Mouse (Mus musculus): ENCODE results near the gene Sbds. TPM values are rescaled to one million over a fixed set of nuclear protein-coding genes. Genes with fewer than 3 reads are reported as not detected.

The Sbds gene
- polyA plus RNA-seq, 1 experiment from 2014 or later, result 55.0 TPM

GRCm38 (mm10) chr5:130200233-130201029 is 54.9 kb downstream of the Sbds start:
- no peak for ATAC-seq (ENCODE audit: low read depth)
- peaks cover 84% of the 10 kb centered on the region for H3K36me3 ChIP-seq
- no peaks in the 10 kb centered on the region for H3K9me3 ChIP-seq (replicated peaks)
- no peak overlapping the region for H3K4me2 ChIP-seq
- H3K27ac ChIP-seq, result no peak overlapping the region
- no peaks in the 10 kb centered on the region for H3K27me3 ChIP-seq
- H3K4me1 ChIP-seq (replicated peaks), result peaks cover 11% of the 10 kb centered on the region
- DNase-seq, result no peak
- WGBS (ENCODE audit: insufficient replicate concordance), result 86% methylated on average over 10 of the region's 10 CpGs
- no peak overlapping the region for H3K9ac ChIP-seq
- H3K4me3 ChIP-seq (replicated peaks), result no peak overlapping the region

- no peak overlapping the region for H3K4me3 ChIP-seq (replicated peaks)
- no peak for ATAC-seq (ENCODE audit: low read depth)
- no peaks in the 10 kb centered on the region for H3K27me3 ChIP-seq
- 85% methylated on average over 7 of the region's 7 CpGs for WGBS (ENCODE audit: insufficient replicate concordance)
- peaks cover 89% of the 10 kb centered on the region for H3K36me3 ChIP-seq
- H3K9ac ChIP-seq, result no peak overlapping the region
- H3K4me2 ChIP-seq, result no peak overlapping the region
- no peak for DNase-seq
- peaks cover 7% of the 10 kb centered on the region for H3K4me1 ChIP-seq (replicated peaks)
- H3K9me3 ChIP-seq (replicated peaks), result no peaks in the 10 kb centered on the region
- no peak overlapping the region for H3K27ac ChIP-seq
These were observed 57.3 kb downstream of the Sbds start for GRCm38 (mm10) chr5:130197981-130198380.

GRCm38 (mm10) chr5:130197454-130197853 is 57.9 kb downstream of the Sbds start:
- no peak for ATAC-seq (ENCODE audit: low read depth)
- no peaks in the 10 kb centered on the region for H3K9me3 ChIP-seq (replicated peaks)
- no peak overlapping the region for H3K9ac ChIP-seq
- H3K27me3 ChIP-seq, result no peaks in the 10 kb centered on the region
- H3K36me3 ChIP-seq, result peaks cover 89% of the 10 kb centered on the region
- peaks cover 7% of the 10 kb centered on the region for H3K4me1 ChIP-seq (replicated peaks)
- no peak overlapping the region for H3K4me2 ChIP-seq
- no peak for DNase-seq
- H3K27ac ChIP-seq, result no peak overlapping the region
- 73% methylated on average over 3 of the region's 3 CpGs for WGBS (ENCODE audit: insufficient replicate concordance)
- H3K4me3 ChIP-seq (replicated peaks), result no peak overlapping the region

- H3K9me3 ChIP-seq (replicated peaks), result no peaks in the 10 kb centered on the region
- no peak overlapping the region for H3K4me2 ChIP-seq
- H3K4me1 ChIP-seq (replicated peaks), result peaks cover 7% of the 10 kb centered on the region
- peaks cover 91% of the 10 kb centered on the region for H3K36me3 ChIP-seq
- H3K9ac ChIP-seq, result no peak overlapping the region
- no peak for ATAC-seq (ENCODE audit: low read depth)
- H3K27ac ChIP-seq, result no peak overlapping the region
- no peak overlapping the region for H3K4me3 ChIP-seq (replicated peaks)
- no peaks in the 10 kb centered on the region for H3K27me3 ChIP-seq
- no peak for DNase-seq
- WGBS (ENCODE audit: insufficient replicate concordance), result 74% methylated on average over 1 of the region's 1 CpGs
These were observed 59.0 kb downstream of the Sbds start for GRCm38 (mm10) chr5:130196307-130196706.

Other genes starting within 250 kb of the Sbds start
- gene Asl, start 226.3 kb downstream of the Sbds start, polyA plus RNA-seq (2015; fragmentation: Nextera tagmentation; extraction: Ambion mirVana), result 37.8 and 45.2 TPM in 2 replicates
- gene Crcp, start 226.2 kb downstream of the Sbds start, polyA plus RNA-seq (2015; fragmentation: Nextera tagmentation; extraction: Ambion mirVana), result 31.6 and 34.4 TPM in 2 replicates
- 27.2 and 33.5 TPM in 2 replicates for gene Tpst1, start 182.2 kb downstream of the Sbds start, polyA plus RNA-seq (2015; fragmentation: Nextera tagmentation; extraction: Ambion mirVana)
- gene Kctd7, start 110.7 kb downstream of the Sbds start, polyA plus RNA-seq (2015; fragmentation: Nextera tagmentation; extraction: Ambion mirVana), result 5.5 and 7.1 TPM in 2 replicates
- gene Rabgef1, start 83.7 kb downstream of the Sbds start, polyA plus RNA-seq (2015; fragmentation: Nextera tagmentation; extraction: Ambion mirVana), result 26.0 and 30.7 TPM in 2 replicates
- gene Tmem248, start 38.4 kb downstream of the Sbds start, polyA plus RNA-seq (2015; fragmentation: Nextera tagmentation; extraction: Ambion mirVana), result 30.7 and 34.4 TPM in 2 replicates
- 16.0 and 18.0 TPM in 2 replicates for gene Tyw1, start 89 bp upstream of the Sbds start, polyA plus RNA-seq (2015; fragmentation: Nextera tagmentation; extraction: Ambion mirVana)
- not detected in 2 replicates for gene Caln1, start 113.9 kb upstream of the Sbds start, polyA plus RNA-seq (2015; fragmentation: Nextera tagmentation; extraction: Ambion mirVana)
- not detected in 2 replicates for gene A330070K13Rik, start 129.1 kb upstream of the Sbds start, polyA plus RNA-seq (2015; fragmentation: Nextera tagmentation; extraction: Ambion mirVana)

Measured in liver, embryonic 13.5 days (tissue).